8 mouse cellular contexts compared by ENCODE assay signal in genomic region chr17:3244881-3245739, GRCm38 (mm10).
DNase-seq lines count a peak whose midpoint lies in the region; ATAC-seq lines count a peak whose summit lies in the region.

No protein-coding gene starts in this region.

- H3K27ac ChIP-seq in kidney, embryonic 16.5 days (ENCODE audit: low read length): no peak overlapping the region

- 0 out of 2 replicates have a peak, but pooled peaks cover 2% of the 10 kb centered on the region for H3K36me3 ChIP-seq in kidney, embryonic 16.5 days (ENCODE audit: insufficient read depth, low read length)

- WGBS in kidney, embryonic 16.5 days: 80% methylated on average over 8 of the region's 8 CpGs

- no peak overlapping the region for H3K4me3 ChIP-seq in kidney, embryonic 16.5 days (ENCODE audit: low read length)

- H3K27me3 ChIP-seq in kidney, embryonic 16.5 days (ENCODE audit: insufficient read depth, low read length): no peaks in the 10 kb centered on the region

- DNase-seq in embryo, embryonic 10 days (ENCODE audit: low spot score): peak; percentile 14
- DNase-seq in embryo, embryonic 9.5 days (ENCODE audit: extremely low spot score): no peak
- DNase-seq in testis, postnatal 14 days (ENCODE audit: low spot score): peak; percentile 84
- DNase-seq in testis, postnatal 10 days (ENCODE audit: low spot score): no peak
- DNase-seq in spleen, adult 12 weeks (ENCODE audit: low spot score): no peak
- DNase-seq in retina, postnatal 1 day: no peak

- no peaks in the 10 kb centered on the region for H3K9me3 ChIP-seq in kidney, embryonic 16.5 days (ENCODE audit: low read length)

- peaks cover 16% of the 10 kb centered on the region for H3K4me1 ChIP-seq in kidney, embryonic 16.5 days (ENCODE audit: insufficient read depth, low read length)

- no peak overlapping the region for H3K4me2 ChIP-seq in kidney, embryonic 16.5 days (replicated peaks; ENCODE audit: low read depth, low read length)

- no peak overlapping the region for H3K9ac ChIP-seq in kidney, embryonic 16.5 days (replicated peaks; ENCODE audit: low read length)

- peak; percentile 72; the same call in 1 of the 2 replicates for ATAC-seq in kidney, embryonic 16.5 days (ENCODE audit: low FRiP score, low TSS enrichment)
- no peak for ATAC-seq in CD4-positive, CD25-positive, alpha-beta regulatory T cell, adult 4 months

Comparison
In these comparisons a context has a peak if more than half of its experiments do, and no peak if none do; other contexts are left out.
1. DNase-seq: peak in embryo, embryonic 10 days (single experiment) and testis, postnatal 14 days (single experiment); none in embryo, embryonic 9.5 days (single experiment), testis, postnatal 10 days (single experiment), spleen, adult 12 weeks (single experiment) and retina, postnatal 1 day (single experiment).